Mouse (Mus musculus) kidney, embryonic 14.5 days (tissue): ENCODE data around the gene Sds. TPM values are rescaled to one million over a fixed set of nuclear protein-coding genes. Genes with fewer than 3 reads are reported as not detected.

ENCODE experiments used
- ATAC-seq: fragments of 200-750 bp; cut with Nextera tagmentation; 2 replicates; pipeline ENCODE4 v1.8.0; 2017; ENCODE audit warnings: moderate number of reproducible peaks, mild to moderate bottlenecking, moderate TSS enrichment, moderate library complexity; ENCODE audit not compliant: low FRiP score, low TSS enrichment
- H3K27ac ChIP-seq: fragments of 300-500 bp; sonication (generic); 2 replicates; pipeline ENCODE4 v1.5.1; 2014; ENCODE audit warnings: low read depth, mild to moderate bottlenecking, low read length, moderate library complexity, mixed read lengths
- H3K27me3 ChIP-seq: fragments of 300-500 bp; sonication (generic); 2 replicates; pipeline ENCODE4 v1.6.1; 2014; ENCODE audit warnings: mild to moderate bottlenecking, low read length; ENCODE audit not compliant: control insufficient read depth, insufficient read depth
- H3K36me3 ChIP-seq: fragments of 300-500 bp; sonication (generic); 2 replicates; pipeline ENCODE4 v1.6.1; 2014; ENCODE audit warnings: low read length, mixed read lengths; ENCODE audit not compliant: control insufficient read depth, insufficient read depth
- H3K4me1 ChIP-seq: fragments of 300-500 bp; sonication (generic); 2 replicates; pipeline ENCODE4 v1.6.1; 2014; ENCODE audit warnings: low read length, mixed read lengths; ENCODE audit not compliant: control insufficient read depth, insufficient read depth
- H3K4me2 ChIP-seq: fragments of 300-500 bp; sonication (generic); replicated peaks from 2 replicates; pipeline ENCODE4 v1.6.1; 2014; ENCODE audit warnings: low read depth, mild to moderate bottlenecking, low read length
- H3K4me3 ChIP-seq: fragments of 300-500 bp; sonication (generic); 2 replicates; pipeline ENCODE4 v1.5.1; 2014; ENCODE audit warnings: mild to moderate bottlenecking, low read length
- H3K9ac ChIP-seq: fragments of 300-500 bp; sonication (generic); 2 replicates; pipeline ENCODE4 v1.6.1; 2014; ENCODE audit warnings: low read depth, mild to moderate bottlenecking, low read length, moderate library complexity
- H3K9me3 ChIP-seq: fragments of 300-500 bp; sonication (generic); 2 replicates; pipeline ENCODE4 v1.6.1; 2016; ENCODE audit warnings: low read length; ENCODE audit not compliant: control insufficient read depth
- WGBS: fragments of 180-500 bp; shearing (Covaris S2); extraction: QIAGEN DNeasy Blood & Tissue Kit; methylation state at CpG from one replicate; pipeline ENCODE4 v1.1.7; 2014; 5-methylcytosine and 5-hydroxymethylcytosine counted together
- polyA plus RNA-seq: library from polyadenylated mRNA; unstranded; fragments of >200 nt; fragmentation: Nextera tagmentation; extraction: Ambion mirVana; gene quantifications from 2 replicates; pipeline ENCODE4 v1.2.1, GENCODE M21; 2014

Gene Sds
- polyA plus RNA-seq, 1 experiment from 2014 or later: not detected

GRCm38 (mm10) chr5:120511643-120512220 lies 35.4 kb downstream of the Sds start:
- H3K9ac ChIP-seq: peak overlapping the region; percentile 52; the same call in 1 of the 2 replicates

GRCm38 (mm10) chr5:120512911-120513555 lies 36.7 kb downstream of the Sds start:
- Histone ChIP-seq H3K9ac (no peak overlapping the region), H3K27me3 (no peaks in the 10 kb centered on the region), H3K36me3 (no peaks in the 10 kb centered on the region), H3K9me3 (no peaks in the 10 kb centered on the region), H3K4me3 (no peak overlapping the region), H3K4me2 (peak overlapping the region; percentile 5; the same call in 1 of the 2 replicates), H3K27ac (peak overlapping the region; percentile 13; the same call in 1 of the 2 replicates), H3K4me1 (peaks cover 39% of the 10 kb centered on the region)
- no peak for ATAC-seq
- 36% methylated on average over 15 of the region's 15 CpGs for WGBS

More at GRCm38 (mm10) chr5:120511643-120512220, 35.4 kb downstream of the Sds start:
- no peaks in the 10 kb centered on the region for H3K36me3 ChIP-seq
- peak overlapping the region; percentile 68 for H3K4me2 ChIP-seq
- peaks cover 32% of the 10 kb centered on the region for H3K4me1 ChIP-seq
- H3K27me3 ChIP-seq: no peaks in the 10 kb centered on the region
- H3K27ac ChIP-seq: no peak overlapping the region
- H3K4me3 ChIP-seq: peak overlapping the region; percentile 53
- no peak for ATAC-seq
- WGBS: 27% methylated on average over 14 of the region's 14 CpGs
- no peaks in the 10 kb centered on the region for H3K9me3 ChIP-seq

- ATAC-seq: no peak
- 58% methylated on average over 9 of the region's 9 CpGs for WGBS
- peaks cover 39% of the 10 kb centered on the region for H3K4me1 ChIP-seq
- no peaks in the 10 kb centered on the region for H3K27me3 ChIP-seq
- no peak overlapping the region for H3K4me2 ChIP-seq
- no peaks in the 10 kb centered on the region for H3K36me3 ChIP-seq
- H3K9ac ChIP-seq: no peak overlapping the region
- H3K4me3 ChIP-seq: no peak overlapping the region
- H3K27ac ChIP-seq: peak overlapping the region; percentile 42; the same call in 1 of the 2 replicates
- no peaks in the 10 kb centered on the region for H3K9me3 ChIP-seq
Observed at GRCm38 (mm10) chr5:120514031-120514677, 37.8 kb downstream of the Sds start.

- Histone ChIP-seq H3K27ac (peak overlapping the region; percentile 74; the same call in 1 of the 2 replicates), H3K4me1 (peaks cover 39% of the 10 kb centered on the region), H3K27me3 (no peaks in the 10 kb centered on the region), H3K9me3 (no peaks in the 10 kb centered on the region), H3K9ac (no peak overlapping the region), H3K4me2 (no peak overlapping the region), H3K36me3 (no peaks in the 10 kb centered on the region), H3K4me3 (no peak overlapping the region)
- WGBS: 12% methylated on average over 4 of the region's 4 CpGs
- ATAC-seq: no peak
Observed at GRCm38 (mm10) chr5:120514754-120515153, 38.4 kb downstream of the Sds start.

GRCm38 (mm10) chr5:120515451-120515850 lies 39.1 kb downstream of the Sds start:
- H3K27me3 ChIP-seq: no peaks in the 10 kb centered on the region
- no peak overlapping the region for H3K4me2 ChIP-seq
- 79% methylated on average over 7 of the region's 7 CpGs for WGBS
- H3K4me3 ChIP-seq: no peak overlapping the region
- no peaks in the 10 kb centered on the region for H3K36me3 ChIP-seq
- no peaks in the 10 kb centered on the region for H3K9me3 ChIP-seq
- no peak for ATAC-seq
- no peak overlapping the region for H3K9ac ChIP-seq
- peaks cover 39% of the 10 kb centered on the region for H3K4me1 ChIP-seq
- H3K27ac ChIP-seq: peak overlapping the region; percentile 74; the same call in 1 of the 2 replicates

GRCm38 (mm10) chr5:120516221-120516984 lies 40.1 kb downstream of the Sds start:
- Histone ChIP-seq H3K9me3 (no peaks in the 10 kb centered on the region), H3K27ac (no peak overlapping the region), H3K4me3 (no peak overlapping the region), H3K27me3 (no peaks in the 10 kb centered on the region), H3K4me1 (peaks cover 37% of the 10 kb centered on the region), H3K36me3 (no peaks in the 10 kb centered on the region), H3K9ac (0 out of 2 replicates have a peak overlapping the region, but pooled peaks have one; percentile 12), H3K4me2 (no peak overlapping the region)
- no peak for ATAC-seq
- WGBS: 40% methylated on average over 15 of the region's 15 CpGs

GRCm38 (mm10) chr5:120517552-120517951 lies 41.2 kb downstream of the Sds start:
- Histone ChIP-seq H3K27ac (no peak overlapping the region), H3K4me1 (peaks cover 34% of the 10 kb centered on the region)

GRCm38 (mm10) chr5:120522649-120523048 lies 46.3 kb downstream of the Sds start:
- Histone ChIP-seq H3K36me3 (peaks cover 10% of the 10 kb centered on the region), H3K9me3 (no peaks in the 10 kb centered on the region), H3K4me2 (no peak overlapping the region), H3K9ac (no peak overlapping the region), H3K27me3 (no peaks in the 10 kb centered on the region), H3K4me3 (no peak overlapping the region), H3K27ac (no peak overlapping the region), H3K4me1 (0 out of 2 replicates have a peak, but pooled peaks cover 2% of the 10 kb centered on the region)
- no peak for ATAC-seq
- WGBS: 84% methylated on average over 3 of the region's 3 CpGs

More at GRCm38 (mm10) chr5:120517552-120517951, 41.2 kb downstream of the Sds start:
- Histone ChIP-seq H3K4me3 (no peak overlapping the region), H3K27me3 (no peaks in the 10 kb centered on the region), H3K4me2 (no peak overlapping the region), H3K36me3 (peaks cover 7% of the 10 kb centered on the region), H3K9ac (no peak overlapping the region), H3K9me3 (no peaks in the 10 kb centered on the region)
- 53% methylated on average over 9 of the region's 9 CpGs for WGBS
- ATAC-seq: no peak
